Mouse (Mus musculus): Measurements from ENCODE around the gene Tpcn2. TPM values are rescaled to one million over a fixed set of nuclear protein-coding genes. Genes with fewer than 3 reads are reported as not detected.

The Tpcn2 gene
- polyA plus RNA-seq, 1 experiment from 2014 or later, result 3.9 TPM

Other genes with a start within 250 kb of the Tpcn2 start
- gene 1810010D01Rik, start 75.9 kb downstream of the Tpcn2 start, polyA plus RNA-seq (2015; fragmentation: Nextera tagmentation; extraction: Ambion mirVana), result not detected in 2 replicates
- 1.3 and 1.7 TPM in 2 replicates for gene Mrgprf, start 16.8 kb upstream of the Tpcn2 start, polyA plus RNA-seq (2015; fragmentation: Nextera tagmentation; extraction: Ambion mirVana)
- not detected in 2 replicates for gene Mrgprd, start 30.8 kb upstream of the Tpcn2 start, polyA plus RNA-seq (2015; fragmentation: Nextera tagmentation; extraction: Ambion mirVana)

Data from neural tube, embryonic 13.5 days (tissue).